Mouse (Mus musculus) embryonic stem cell, embryonic (primary cell): ENCODE data around the gene Smg6.
"Not testable (repeated sequence)": the region's sequence is repeated elsewhere in the genome, so short reads cannot be mapped to it uniquely, and the experiment has no call there.

Experiments used
- CTCF ChIA-PET, 4 experiments: fragments of 300-600 bp in 2 of 4; fragments of 350-600 bp in 2 of 4; sonication (Branson Sonifier 250); formaldehyde crosslinking; loops; one replicate each; lab custom pipeline; 2022; ENCODE audit warnings: inconsistent platforms in 2 of 4; lab: Charles Lee
- POLR2A ChIA-PET, 4 experiments: fragments of 300-600 bp in 2 of 4; fragments of 350-600 bp in 2 of 4; sonication (Branson Sonifier 250); formaldehyde crosslinking; loops; one replicate each; lab custom pipeline; 2022; ENCODE audit warnings: antibody characterized with exemption in 4 of 4, inconsistent platforms in 1 of 4; lab: Charles Lee

Smg6 gene

DNA sequence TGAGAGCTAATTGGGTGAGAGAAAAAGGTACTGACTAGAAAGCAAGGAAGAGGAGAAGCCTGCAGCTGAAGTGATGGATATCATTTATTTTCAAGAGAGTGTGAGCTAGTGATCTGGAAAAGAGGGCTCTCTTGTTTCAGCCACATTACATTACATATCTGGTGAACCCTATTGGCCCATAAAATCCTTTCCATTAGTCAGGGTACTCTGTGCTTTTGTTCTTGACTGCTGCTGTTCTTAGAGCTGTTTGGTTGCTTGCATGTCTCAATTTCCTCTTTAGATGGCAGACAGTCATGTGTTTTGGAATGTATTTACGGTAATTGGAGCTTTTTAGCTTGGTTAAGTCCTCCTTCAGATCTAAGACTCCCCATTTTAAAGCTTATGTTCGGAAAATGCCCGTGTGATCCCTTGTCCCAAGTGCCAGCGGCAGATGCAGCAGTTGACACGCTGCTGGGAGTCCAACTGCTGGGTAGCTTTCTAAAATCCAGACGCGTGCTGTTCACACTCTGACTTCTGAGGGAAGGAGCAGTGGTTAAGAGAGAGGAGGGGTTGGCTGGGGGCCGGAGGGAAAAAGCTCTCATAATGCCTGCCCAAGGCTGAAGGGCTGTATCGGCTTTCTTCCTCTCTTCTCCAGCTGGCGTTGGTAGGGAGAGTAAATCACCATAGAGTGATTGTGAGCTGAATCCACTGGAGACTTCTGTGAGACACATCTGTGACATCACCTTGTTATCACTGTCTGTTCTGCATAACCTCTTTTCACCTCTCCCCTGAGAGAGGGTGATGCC lies 75.4 kb downstream of the Smg6 start:
- ChIA-PET POLR2A (interaction anchor here in 2 of 4 experiments (1.0 to 1.4 kb wide), 3 partner anchors 11 to 42 kb away, joined by 3 to 4 read pairs (median 3); no protein-coding TSS in a partner anchor), CTCF (interaction anchor here in 1 of 4 experiments (0.6 kb wide), 1 partner anchor 91 kb away, joined by 3 read pairs; no protein-coding TSS in a partner anchor)

DNA sequence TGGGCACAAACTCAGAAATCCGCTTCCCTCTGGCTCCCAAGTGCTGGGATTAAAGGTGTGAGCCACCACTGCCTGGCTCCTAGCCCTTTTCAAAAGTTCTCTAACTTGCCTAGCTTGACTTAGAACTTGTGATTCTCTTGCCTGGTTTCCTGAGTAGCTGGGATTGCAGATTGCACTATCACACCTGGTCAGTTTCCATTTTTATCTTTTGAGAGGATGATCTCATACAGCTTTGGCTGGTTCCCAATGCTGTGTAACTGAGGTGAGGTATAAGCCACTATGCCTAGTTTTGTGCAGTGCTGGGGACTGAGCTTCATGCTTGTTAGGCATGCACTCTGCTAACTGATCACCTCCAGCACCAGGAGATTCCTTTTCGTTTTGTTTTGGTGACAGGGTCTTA lies 82.6 kb downstream of the Smg6 start:
- ChIA-PET POLR2A (interaction anchor here in 3 of 4 experiments (0.6 to 1.4 kb wide), 3 partner anchors 15 to 455 kb away, joined by 3 read pairs; no protein-coding TSS in a partner anchor), CTCF (interaction anchor here in 2 of 4 experiments (0.6 to 1.9 kb wide), 2 partner anchors 27 to 152 kb away, joined by 3 to 6 read pairs; no protein-coding TSS in a partner anchor)

DNA sequence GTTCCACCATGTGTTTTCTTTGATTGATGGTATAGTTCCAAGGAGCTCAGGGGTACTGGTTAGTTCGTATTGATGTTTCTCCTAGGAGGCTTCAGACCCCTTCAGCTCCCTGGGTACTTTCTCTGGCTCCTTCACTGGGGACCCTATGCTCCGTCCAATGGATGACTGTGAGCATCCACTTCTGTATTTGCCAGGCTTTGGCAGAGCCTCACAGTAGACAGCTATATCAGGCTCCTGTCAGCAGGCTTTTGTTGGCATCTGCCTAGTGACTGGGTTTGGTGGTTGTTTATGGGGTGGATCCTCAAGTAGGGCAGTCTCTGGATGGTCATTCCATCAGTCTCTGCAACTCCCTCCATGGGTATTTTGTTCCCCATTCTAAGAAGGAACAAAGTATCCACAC lies 83.9 kb downstream of the Smg6 start:
- CTCF ChIA-PET, POLR2A ChIA-PET: not testable (repeated sequence)

DNA sequence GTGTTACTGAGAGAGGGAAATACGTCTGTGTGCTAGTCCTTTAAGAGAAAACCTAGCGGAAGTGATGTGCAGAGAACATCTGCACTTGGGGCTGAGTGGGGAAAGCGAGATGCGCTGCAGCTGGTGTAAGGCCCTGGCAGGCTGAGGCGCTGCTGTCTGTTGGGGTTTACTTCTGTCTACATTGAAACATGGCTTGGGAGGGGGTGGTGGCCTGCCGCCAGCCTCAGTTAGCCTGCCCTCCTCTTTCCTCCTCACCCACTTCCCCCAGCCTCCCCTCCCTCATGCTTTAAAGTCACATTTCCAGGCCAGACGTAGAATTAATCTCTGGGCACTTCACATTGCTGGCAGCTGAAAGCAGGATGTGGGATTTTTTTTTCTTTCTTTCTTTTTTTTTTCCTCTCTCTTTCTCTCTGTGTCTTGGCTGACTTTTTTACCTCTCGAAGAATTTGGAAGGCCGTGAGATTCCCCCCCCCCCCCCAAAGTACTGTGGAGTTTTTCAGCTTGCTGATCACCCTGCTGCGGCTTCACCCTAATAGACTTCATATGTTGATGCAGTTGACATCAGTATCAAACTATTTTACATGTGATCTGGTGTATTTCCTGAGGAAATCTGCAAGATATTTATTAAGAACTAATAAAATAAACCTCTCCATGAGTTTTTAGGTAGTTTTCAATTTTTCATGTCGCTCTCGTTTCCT lies 87.5 kb downstream of the Smg6 start:
- CTCF ChIA-PET: interaction anchor here in 2 of 4 experiments (0.5 to 1.1 kb wide), 3 partner anchors 29 to 251 kb away, joined by 3 to 8 read pairs (median 6); no protein-coding TSS in a partner anchor

DNA sequence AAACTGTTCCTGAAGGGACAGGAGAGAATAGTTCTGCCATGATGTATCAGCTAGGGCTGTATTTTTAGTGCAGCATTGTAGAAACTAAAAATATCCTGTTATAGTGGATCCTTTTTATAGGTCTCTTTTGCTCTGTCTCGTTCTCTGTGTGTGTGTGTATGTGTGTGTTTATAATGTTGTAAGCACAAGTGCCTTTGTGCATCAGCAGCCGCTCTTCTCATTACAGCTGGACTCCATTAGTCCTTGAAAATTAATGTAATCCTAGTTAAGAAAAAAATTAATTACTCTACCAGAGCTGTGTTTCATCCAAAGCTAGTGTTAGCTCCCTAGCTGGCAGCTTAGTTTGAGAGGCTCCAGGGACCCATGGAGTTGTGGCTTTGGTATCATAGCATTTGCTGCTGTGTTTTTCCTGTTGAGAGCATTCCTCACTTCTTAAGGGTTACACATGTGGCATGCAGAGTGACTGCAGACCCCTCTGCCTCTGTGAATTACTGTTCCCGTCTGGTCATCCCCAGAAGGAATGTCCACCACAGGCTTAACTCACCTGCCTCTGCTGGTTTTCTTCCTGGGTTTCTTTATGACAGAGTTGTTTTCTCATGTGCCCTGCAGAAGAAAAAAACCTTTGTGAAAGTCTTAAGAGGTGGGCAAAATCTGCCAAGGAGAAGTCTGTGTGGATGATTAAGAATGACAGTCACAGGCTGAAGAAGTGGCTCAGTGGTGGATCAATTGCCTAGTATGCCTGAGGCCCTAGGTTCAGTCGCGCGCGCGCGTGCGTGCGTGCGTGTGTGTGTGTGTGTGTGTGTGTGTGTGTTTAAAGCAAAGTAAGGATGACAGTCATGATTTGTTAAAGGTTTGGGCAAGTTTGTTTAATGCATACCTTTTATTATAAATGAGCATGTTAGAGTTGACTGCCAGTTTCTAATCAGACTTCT lies 88.4 kb downstream of the Smg6 start:
- CTCF ChIA-PET: interaction anchor here in 1 of 4 experiments (0.7 kb wide), 1 partner anchor 250 kb away, joined by 6 read pairs; no protein-coding TSS in a partner anchor

More for the DNA sequence above, 87.5 kb downstream of the Smg6 start:
- POLR2A ChIA-PET: interaction anchor here in 3 of 4 experiments (0.6 to 1.8 kb wide), 9 partner anchors 11 to 742 kb away, joined by 3 to 5 read pairs (median 3); no protein-coding TSS in a partner anchor

DNA sequence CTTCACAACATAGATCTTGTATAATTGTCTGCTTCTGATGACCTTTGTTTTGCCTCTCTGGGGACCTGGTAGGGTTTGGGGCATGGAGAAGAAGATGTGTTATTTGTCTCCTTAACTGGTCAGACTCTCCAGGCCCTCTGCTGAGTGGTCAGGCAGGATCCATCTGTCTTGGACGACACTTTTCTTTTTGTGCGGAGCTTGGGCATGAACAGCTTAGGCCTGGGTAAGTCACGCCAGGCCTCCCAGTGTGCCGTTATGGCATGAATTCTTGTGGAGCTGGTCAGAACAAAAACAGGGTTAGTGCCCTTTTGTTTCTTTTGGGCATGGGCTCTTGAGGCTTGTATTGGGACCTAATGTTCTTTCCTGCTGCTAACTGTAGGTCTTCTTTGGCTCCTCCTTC lies 89.2 kb downstream of the Smg6 start:
- ChIA-PET CTCF (interaction anchor here in 1 of 4 experiments (0.8 kb wide), 1 partner anchor 150 kb away, joined by 3 read pairs; no protein-coding TSS in a partner anchor), POLR2A (interaction anchor here in 3 of 4 experiments (0.6 to 1.8 kb wide), 6 partner anchors 8 to 329 kb away, joined by 3 to 8 read pairs (median 4); no protein-coding TSS in a partner anchor)

More for the DNA sequence above, 88.4 kb downstream of the Smg6 start:
- POLR2A ChIA-PET: interaction anchor here in 3 of 4 experiments (0.6 to 1.8 kb wide), 5 partner anchors 8 to 491 kb away, joined by 3 to 8 read pairs (median 3); no protein-coding TSS in a partner anchor

DNA sequence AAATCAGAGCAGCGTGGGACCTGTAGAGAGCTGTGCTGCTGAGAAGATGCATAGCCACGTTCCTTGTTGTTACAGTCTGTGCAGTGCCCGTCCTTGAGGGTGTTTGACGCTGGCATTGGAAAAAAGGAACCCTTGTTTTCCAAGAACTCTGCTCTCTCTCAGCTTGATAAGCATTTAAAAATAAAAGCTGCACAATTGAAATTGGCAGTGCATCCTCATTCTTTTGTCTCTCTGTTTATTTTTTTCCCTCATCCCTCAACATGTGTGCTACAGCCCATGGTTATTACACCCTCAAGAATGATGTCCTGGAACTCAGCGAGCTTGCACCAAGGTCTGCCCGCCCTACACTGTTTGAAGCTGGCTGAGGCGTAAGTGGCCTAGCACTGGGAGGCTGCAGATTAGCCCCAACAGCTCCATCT lies 89.8 kb downstream of the Smg6 start:
- CTCF ChIA-PET: interaction anchor here in 2 of 4 experiments (0.7 to 0.8 kb wide), 2 partner anchors 149 to 154 kb away, joined by 3 read pairs; no protein-coding TSS in a partner anchor

DNA sequence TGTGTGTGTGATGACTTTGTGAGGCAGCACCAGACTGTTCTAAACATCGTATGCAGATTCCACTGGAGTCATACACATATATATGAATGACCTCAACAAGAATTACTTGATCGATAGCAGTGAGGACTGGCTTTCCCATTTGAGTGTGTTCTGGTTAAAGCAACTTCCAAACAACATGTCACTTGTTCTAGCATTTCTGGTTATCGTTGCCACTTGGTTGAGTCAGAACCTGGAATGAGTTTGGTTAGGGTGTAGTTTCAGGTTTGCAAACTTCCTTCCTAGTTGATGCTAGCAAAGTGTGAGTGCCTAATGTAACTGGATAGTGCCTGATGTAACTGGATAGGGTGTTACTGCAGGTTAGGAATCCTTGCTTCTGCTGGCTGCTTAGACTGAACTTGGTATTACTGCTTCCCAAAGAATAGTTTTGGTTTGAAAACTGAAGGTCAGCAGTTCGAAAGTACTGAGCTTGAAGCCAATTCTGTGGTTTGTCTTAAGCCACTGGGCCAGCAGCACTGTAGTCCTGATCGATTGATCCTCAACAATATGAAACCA lies 90.8 kb downstream of the Smg6 start:
- ChIA-PET CTCF (no interaction called here), POLR2A (interaction anchor here in 1 of 4 experiments (1.1 to 1.8 kb wide), 4 partner anchors 10 to 117 kb away, joined by 3 to 8 read pairs (median 4); no protein-coding TSS in a partner anchor)

More for the DNA sequence above, 89.8 kb downstream of the Smg6 start:
- POLR2A ChIA-PET: interaction anchor here in 3 of 4 experiments (0.6 to 1.8 kb wide), 7 partner anchors 9 to 157 kb away, joined by 3 to 8 read pairs (median 3); no protein-coding TSS in a partner anchor

DNA sequence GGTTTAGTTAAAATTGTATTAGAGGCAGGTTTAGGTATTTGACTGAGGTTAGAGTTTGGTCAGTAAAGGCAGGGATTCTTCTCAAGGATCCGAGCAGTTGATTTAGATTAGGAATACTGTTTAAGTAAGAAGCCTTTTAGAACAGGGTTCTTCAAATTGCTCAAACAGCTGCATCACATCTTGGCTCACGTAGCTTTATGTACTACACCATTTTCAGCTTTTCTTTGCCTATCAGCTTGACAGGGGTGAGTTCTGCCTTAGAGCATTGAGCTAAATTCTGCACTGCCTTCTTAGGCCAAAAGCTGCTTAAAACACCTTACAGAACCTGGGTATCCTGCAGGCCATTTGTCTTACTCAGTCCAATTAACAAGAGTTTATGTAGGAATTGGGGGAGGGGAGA lies 92.2 kb downstream of the Smg6 start:
- ChIA-PET CTCF (no interaction called here), POLR2A (interaction anchor here in 1 of 4 experiments (0.7 to 1.6 kb wide), 6 partner anchors 10 to 60 kb away, joined by 3 to 5 read pairs (median 4); no protein-coding TSS in a partner anchor)

DNA sequence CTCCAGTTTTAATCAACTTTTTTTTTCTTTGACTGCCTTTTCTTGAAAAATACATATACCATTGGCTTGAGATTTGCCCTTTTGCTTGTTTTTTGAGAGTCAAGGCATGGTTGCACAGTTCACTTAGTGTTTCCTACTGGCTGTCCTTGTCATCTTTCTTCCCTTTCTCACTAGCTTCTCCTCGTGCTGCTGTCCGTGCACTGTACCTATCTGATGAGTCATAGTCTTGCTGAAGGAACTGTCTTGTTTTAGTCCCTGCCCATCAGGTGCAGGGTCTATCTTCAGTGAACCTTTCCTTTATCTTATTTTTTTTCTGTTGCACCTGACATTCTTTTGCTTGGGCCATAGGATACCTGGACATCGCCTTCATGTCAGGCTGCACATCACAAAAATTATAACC lies 101.4 kb downstream of the Smg6 start:
- POLR2A ChIA-PET: interaction anchor here in 3 of 4 experiments (0.5 to 2.7 kb wide), 5 partner anchors 9 to 396 kb away, joined by 3 to 8 read pairs (median 3); partner anchors contain the start of gene Serpinf1 (in 1 of the 3)

DNA sequence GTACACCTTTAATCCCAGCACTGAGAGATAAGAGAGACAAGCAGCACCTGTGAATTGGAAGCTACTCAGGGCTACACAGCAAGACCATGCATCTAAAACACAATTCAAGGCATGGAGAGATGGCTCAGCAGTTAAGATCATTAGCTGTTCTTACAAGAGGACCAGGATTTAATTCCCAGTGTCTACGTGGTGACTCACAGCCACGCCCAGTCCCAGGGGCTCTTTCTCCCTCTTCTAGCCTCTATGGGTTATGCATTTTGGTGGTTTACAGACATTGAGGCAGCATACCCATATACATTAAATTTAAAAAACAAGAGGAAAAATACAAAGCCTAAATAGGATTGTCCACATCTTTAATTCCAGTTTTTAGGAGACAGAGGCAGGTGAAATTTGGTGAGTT lies 102.0 kb downstream of the Smg6 start:
- CTCF ChIA-PET: interaction anchor here in 1 of 4 experiments (0.6 kb wide), 1 partner anchor 1968 kb away, joined by 3 read pairs; no protein-coding TSS in a partner anchor
- POLR2A ChIA-PET: interaction anchor here in 2 of 4 experiments (0.7 to 2.7 kb wide), 5 partner anchors 9 to 104 kb away, joined by 3 to 8 read pairs (median 3); no protein-coding TSS in a partner anchor

More for the DNA sequence above, 101.4 kb downstream of the Smg6 start:
- CTCF ChIA-PET: no interaction called here

DNA sequence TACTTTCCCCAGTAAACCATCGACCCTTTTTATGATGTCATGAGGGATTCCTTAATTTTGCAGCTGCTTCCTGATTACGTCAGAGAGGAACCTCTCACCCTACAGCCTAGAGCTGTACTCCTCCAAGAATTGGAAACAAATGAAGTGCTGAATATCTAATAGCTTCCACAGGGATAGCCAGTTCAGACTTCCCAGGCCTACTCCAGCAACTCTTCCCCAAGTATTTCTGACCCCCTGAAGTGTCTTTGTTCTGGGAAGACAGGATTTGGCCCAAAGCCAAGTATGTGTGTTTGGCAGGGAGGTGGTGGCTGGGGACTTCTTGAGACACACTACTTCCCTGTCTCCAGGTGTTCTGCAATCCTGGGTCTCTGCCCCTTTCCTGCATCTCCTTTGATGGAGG lies 105.6 kb downstream of the Smg6 start:
- ChIA-PET CTCF (no interaction called here), POLR2A (interaction anchor here in 2 of 4 experiments (0.8 to 1.5 kb wide), 6 partner anchors 12 to 106 kb away, joined by 3 read pairs; no protein-coding TSS in a partner anchor)

DNA sequence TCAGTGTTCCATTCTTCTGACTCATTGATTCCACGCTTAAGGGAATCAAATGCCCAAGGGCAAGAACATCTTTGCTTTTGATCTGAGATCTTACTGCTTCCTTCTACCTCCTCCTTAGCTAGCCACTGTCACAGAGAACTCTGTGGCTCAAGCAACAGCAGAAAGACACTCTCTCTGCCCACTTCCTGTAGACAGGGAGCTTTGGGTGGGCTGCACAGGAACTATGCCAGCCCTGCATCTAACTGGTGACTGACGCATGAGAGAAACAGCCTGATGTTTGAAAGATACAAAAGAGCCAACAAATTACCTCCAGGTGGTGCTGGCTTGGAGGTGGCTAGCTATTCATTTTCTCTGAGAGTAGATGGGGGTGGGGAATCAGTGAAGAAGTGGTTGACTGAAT lies 107.3 kb downstream of the Smg6 start:
- CTCF ChIA-PET: no interaction called here
- POLR2A ChIA-PET: no interaction called here

DNA sequence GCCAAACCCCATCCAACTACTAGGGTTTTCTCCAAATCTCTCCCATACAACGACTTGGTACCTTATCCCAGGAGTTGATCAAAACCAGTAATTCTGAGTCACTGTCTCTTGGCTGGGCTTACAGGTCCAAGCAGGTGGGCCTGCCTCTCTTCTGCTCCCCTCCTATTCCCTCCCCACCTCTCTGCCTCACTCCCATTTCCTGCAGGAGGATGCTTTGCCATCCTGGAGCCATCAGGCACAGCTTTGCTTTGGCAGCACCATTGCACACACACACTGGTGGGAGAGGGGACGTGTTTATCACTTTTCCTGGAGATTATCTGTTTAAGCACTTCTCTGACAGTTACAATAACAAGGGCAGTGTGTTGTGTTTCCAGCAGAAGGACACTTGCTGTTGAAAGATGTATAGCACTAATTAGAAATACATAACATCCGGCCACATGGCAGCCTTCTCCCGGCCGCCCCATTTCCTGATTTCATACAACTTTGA lies 108.0 kb downstream of the Smg6 start:
- ChIA-PET POLR2A (no interaction called here), CTCF (no interaction called here)

DNA sequence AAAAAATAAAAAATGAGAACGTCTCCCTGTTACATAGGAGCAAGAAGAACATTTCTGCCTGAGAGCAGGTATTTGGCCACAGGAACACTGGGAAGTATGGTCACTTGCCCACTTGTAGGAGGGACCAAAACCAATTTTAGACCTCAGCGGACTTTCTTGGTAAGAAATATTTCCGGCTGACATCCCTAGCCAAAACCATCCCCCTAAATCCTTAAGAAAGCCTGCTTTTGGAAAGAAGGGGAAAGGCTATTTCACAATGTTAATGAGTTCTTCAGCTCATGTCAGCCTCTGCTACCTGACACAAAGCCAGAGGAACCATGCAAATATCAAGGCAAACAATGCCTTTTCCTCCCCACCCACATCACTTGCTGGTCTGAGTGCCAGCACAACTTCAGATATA lies 108.5 kb downstream of the Smg6 start:
- CTCF ChIA-PET: no interaction called here
- POLR2A ChIA-PET: interaction anchor here in 1 of 4 experiments (1.2 to 1.8 kb wide), 3 partner anchors 10 to 16 kb away, joined by 3 to 8 read pairs (median 5); no protein-coding TSS in a partner anchor

DNA sequence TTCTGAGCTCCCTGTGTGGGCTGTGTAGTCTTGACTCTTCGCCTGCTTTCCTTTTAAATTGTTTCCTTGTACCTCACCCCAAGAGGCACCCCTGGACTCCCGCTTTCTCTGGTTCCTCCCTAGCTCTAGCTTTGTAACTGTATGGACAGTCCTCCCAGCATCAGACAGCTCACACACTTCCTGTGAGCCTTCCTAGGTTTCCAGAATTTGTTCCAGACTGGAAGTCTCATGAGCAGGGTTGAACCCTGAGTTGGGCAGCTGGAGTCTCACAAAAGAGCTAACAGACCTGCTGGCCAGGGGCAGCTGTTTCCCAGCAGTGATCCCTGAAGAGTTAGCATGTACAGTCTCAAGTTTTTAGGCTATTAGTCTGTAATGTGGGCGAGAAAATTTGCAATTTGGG lies 118.7 kb downstream of the Smg6 start:
- POLR2A ChIA-PET: interaction anchor here in 3 of 4 experiments (0.5 to 1.7 kb wide), 8 partner anchors 8 to 93 kb away, joined by 3 to 8 read pairs (median 3); no protein-coding TSS in a partner anchor
- CTCF ChIA-PET: interaction anchor here in 1 of 4 experiments (0.5 to 1.9 kb wide), 2 partner anchors 17 to 121 kb away, joined by 4 to 5 read pairs; no protein-coding TSS in a partner anchor
